Mouse (Mus musculus) heart, embryonic 15.5 days (tissue): Measurements from ENCODE around the gene Yaf2. TPM values are rescaled to one million over a fixed set of nuclear protein-coding genes. Genes with fewer than 3 reads are reported as not detected.

Experiments
- ATAC-seq: fragments of 200-750 bp; cut with Nextera tagmentation; replicated peaks from 2 replicates; pipeline ENCODE4 v1.8.0; 2017; ENCODE audit warnings: low read depth, moderate TSS enrichment; ENCODE audit not compliant: insufficient number of reproducible peaks, insufficient read depth, low FRiP score
- H3K27ac ChIP-seq: fragments of 300-500 bp; sonication (generic); 2 replicates; pipeline ENCODE4 v1.5.1; 2015; ENCODE audit warnings: mild to moderate bottlenecking, inconsistent platforms
- H3K27me3 ChIP-seq: fragments of 300-500 bp; sonication (generic); 2 replicates; pipeline ENCODE4 v1.6.1; 2015; ENCODE audit warnings: inconsistent platforms
- H3K36me3 ChIP-seq: fragments of 300-500 bp; sonication (generic); 2 replicates; pipeline ENCODE4 v1.6.1; 2015; ENCODE audit warnings: mild to moderate bottlenecking, inconsistent platforms
- H3K4me1 ChIP-seq: fragments of 300-500 bp; sonication (generic); replicated peaks from 2 replicates; pipeline ENCODE4 v1.6.1; 2015; ENCODE audit warnings: inconsistent platforms
- H3K4me2 ChIP-seq: fragments of 300-500 bp; sonication (generic); 2 replicates; pipeline ENCODE4 v1.6.1; 2015; ENCODE audit warnings: inconsistent platforms, mild to moderate bottlenecking, moderate library complexity
- H3K4me3 ChIP-seq: fragments of 300-500 bp; sonication (generic); 2 replicates; pipeline ENCODE4 v1.5.1; 2015; ENCODE audit warnings: mild to moderate bottlenecking, inconsistent platforms
- H3K9ac ChIP-seq: fragments of 300-500 bp; sonication (generic); 2 replicates; pipeline ENCODE4 v1.6.1; 2015; ENCODE audit warnings: mild to moderate bottlenecking, inconsistent platforms
- H3K9me3 ChIP-seq: fragments of 300-500 bp; sonication (generic); replicated peaks from 2 replicates; pipeline ENCODE4 v1.6.1; 2016; ENCODE audit warnings: inconsistent platforms
- WGBS: fragments of 180-500 bp; shearing (Covaris S2); methylation state at CpG from one replicate; pipeline ENCODE4 v1.1.7; 2015; ENCODE audit warnings: mixed read lengths; 5-methylcytosine and 5-hydroxymethylcytosine counted together
- polyA plus RNA-seq: library from polyadenylated mRNA; unstranded; fragments of >200 nt; fragmentation: Nextera tagmentation; extraction: Ambion mirVana; gene quantifications from 2 replicates; pipeline ENCODE4 v1.2.1, GENCODE M21; 2015

Gene Yaf2
- polyA plus RNA-seq, 1 experiment from 2014 or later: 74.5 TPM

DNA sequence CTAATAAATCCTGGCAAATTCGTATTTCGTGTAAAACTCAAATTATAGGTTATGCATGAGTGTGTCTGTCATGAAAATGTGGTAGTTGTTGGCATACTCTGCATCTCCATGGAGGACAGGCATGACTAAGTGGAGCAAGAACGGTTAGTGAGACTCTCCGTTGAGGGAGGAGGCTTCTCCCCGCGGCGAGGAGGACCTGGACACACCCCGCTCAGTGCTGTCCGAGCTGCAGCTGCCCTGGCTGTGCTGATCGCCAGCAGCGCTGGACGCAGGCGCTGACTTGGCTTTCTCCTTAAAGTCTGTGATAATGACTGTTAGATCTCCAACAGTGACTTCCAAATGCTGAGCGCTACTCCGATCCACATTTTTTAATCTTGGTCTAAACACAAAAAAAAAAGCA is 51.5 kb downstream of the Yaf2 start:
- H3K27me3 ChIP-seq: no peaks in the 10 kb centered on the region
- H3K36me3 ChIP-seq: peaks cover 7% of the 10 kb centered on the region
- 0 out of 2 replicates have a peak, but pooled peaks cover 3% of the 10 kb centered on the region for H3K4me1 ChIP-seq
- 77% methylated on average over 15 of the region's 15 CpGs for WGBS
- ATAC-seq: no peak
- no peaks in the 10 kb centered on the region for H3K9me3 ChIP-seq
- H3K27ac ChIP-seq: no peak overlapping the region
- no peak overlapping the region for H3K9ac ChIP-seq
- no peak overlapping the region for H3K4me3 ChIP-seq
- H3K4me2 ChIP-seq: no peak overlapping the region

DNA sequence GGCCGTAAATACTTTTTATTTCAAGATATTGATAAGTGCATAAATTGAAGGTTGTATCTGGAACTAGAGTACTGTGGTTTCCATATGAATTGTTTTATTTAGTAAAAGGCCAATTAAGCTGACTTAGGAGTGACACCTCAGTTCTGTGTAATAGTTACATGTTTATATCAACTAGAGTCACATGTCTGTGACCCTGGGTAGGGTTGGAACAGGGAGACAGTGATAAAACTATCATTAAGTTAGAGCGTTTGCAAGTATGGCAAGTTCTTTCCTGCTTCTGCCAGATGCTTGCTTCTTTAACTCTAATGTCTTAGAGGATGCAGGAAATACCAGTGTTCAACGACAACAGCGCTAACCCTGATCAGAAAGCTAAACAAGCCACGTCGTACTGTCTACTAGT is 52.4 kb downstream of the Yaf2 start:
- Histone ChIP-seq H3K27me3 (no peaks in the 10 kb centered on the region), H3K36me3 (peaks cover 7% of the 10 kb centered on the region), H3K4me2 (no peak overlapping the region), H3K27ac (no peak overlapping the region), H3K9me3 (no peaks in the 10 kb centered on the region), H3K9ac (no peak overlapping the region), H3K4me3 (no peak overlapping the region), H3K4me1 (0 out of 2 replicates have a peak, but pooled peaks cover 3% of the 10 kb centered on the region)
- no peak for ATAC-seq
- WGBS: 74% methylated on average over 6 of the region's 6 CpGs

DNA sequence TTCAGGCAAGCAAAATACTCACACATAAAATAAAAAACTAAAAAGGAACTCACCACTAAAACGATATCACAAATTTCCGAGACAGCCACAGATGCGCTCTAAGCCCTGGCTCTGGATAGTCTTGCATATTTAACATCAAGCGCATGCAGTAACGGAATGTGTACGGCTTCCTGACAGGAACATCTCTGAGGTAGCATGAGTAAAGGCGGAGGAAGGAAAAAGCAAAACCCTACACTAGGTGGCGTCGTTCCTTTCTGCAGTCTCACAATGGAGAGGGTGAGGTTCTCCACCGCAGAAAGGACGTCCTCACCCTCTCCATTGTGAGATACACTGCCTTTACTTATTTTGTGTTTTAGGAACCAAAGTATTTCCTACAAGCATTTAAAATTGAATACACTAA is 53.4 kb downstream of the Yaf2 start:
- no peak for ATAC-seq
- Histone ChIP-seq H3K4me1 (0 out of 2 replicates have a peak, but pooled peaks cover 3% of the 10 kb centered on the region), H3K27ac (no peak overlapping the region), H3K9me3 (no peaks in the 10 kb centered on the region), H3K4me2 (no peak overlapping the region), H3K36me3 (peaks cover 7% of the 10 kb centered on the region), H3K4me3 (no peak overlapping the region), H3K9ac (no peak overlapping the region), H3K27me3 (no peaks in the 10 kb centered on the region)
- 69% methylated on average over 11 of the region's 11 CpGs for WGBS

DNA sequence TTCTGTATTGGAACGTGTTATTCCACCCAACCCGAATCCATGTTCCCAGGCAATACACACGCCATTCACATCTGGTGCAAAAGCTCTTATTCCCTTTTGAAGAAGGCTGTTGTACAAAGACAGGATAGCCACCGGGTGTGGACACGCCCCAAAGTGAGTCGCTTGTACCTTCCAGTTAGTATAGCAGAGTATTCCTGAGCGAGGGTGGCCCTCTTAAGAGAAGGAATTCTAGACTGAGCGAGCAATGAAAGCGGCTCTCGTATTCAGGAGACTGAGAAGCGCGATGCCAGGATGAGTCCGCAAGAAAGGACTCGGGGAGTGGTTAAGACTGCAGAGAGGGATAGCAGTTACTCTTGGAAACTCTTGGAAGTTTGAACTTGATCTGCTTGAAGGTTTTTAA is 60.5 kb downstream of the Yaf2 start:
- Histone ChIP-seq H3K36me3 (peaks cover 3% of the 10 kb centered on the region; the same call in 1 of the 2 replicates), H3K4me3 (peak overlapping the region; percentile 85), H3K27ac (peak overlapping the region; percentile 72; the same call in 1 of the 2 replicates), H3K27me3 (no peaks in the 10 kb centered on the region), H3K4me1 (peaks cover 24% of the 10 kb centered on the region), H3K9ac (peak overlapping the region; percentile 47; the same call in 1 of the 2 replicates), H3K9me3 (no peaks in the 10 kb centered on the region), H3K4me2 (peak overlapping the region; percentile 88)
- ATAC-seq: no peak
- 7% methylated on average over 14 of the region's 14 CpGs for WGBS

DNA sequence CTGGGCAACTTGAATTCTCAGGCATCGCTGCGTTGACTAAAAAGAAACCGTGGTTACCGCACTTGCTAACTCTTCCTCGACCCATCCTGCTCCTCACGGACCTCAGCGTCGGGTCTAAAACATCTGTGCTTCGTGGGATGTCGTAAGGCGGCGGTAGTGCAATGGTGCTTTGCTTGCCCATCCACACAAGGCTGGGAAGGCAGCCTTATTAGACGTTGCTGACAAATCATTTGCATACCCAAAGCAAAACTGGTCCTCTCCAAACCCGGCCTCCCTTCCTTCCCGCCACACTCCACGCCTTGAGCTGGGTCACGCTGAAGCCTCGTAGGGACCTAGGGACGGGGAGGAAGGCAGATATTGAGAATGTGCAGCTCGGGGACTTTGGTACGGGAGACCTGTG is 61.1 kb downstream of the Yaf2 start:
- no peaks in the 10 kb centered on the region for H3K27me3 ChIP-seq
- H3K27ac ChIP-seq: peak overlapping the region; percentile 72
- H3K4me3 ChIP-seq: peak overlapping the region; percentile 85
- peak; percentile 25 for ATAC-seq
- peaks cover 2% of the 10 kb centered on the region; the same call in 1 of the 2 replicates for H3K36me3 ChIP-seq
- H3K4me1 ChIP-seq: peaks cover 24% of the 10 kb centered on the region
- no peaks in the 10 kb centered on the region for H3K9me3 ChIP-seq
- WGBS: 0% methylated on average over 21 of the region's 21 CpGs
- peak overlapping the region; percentile 88 for H3K4me2 ChIP-seq
- H3K9ac ChIP-seq: peak overlapping the region; percentile 47

DNA sequence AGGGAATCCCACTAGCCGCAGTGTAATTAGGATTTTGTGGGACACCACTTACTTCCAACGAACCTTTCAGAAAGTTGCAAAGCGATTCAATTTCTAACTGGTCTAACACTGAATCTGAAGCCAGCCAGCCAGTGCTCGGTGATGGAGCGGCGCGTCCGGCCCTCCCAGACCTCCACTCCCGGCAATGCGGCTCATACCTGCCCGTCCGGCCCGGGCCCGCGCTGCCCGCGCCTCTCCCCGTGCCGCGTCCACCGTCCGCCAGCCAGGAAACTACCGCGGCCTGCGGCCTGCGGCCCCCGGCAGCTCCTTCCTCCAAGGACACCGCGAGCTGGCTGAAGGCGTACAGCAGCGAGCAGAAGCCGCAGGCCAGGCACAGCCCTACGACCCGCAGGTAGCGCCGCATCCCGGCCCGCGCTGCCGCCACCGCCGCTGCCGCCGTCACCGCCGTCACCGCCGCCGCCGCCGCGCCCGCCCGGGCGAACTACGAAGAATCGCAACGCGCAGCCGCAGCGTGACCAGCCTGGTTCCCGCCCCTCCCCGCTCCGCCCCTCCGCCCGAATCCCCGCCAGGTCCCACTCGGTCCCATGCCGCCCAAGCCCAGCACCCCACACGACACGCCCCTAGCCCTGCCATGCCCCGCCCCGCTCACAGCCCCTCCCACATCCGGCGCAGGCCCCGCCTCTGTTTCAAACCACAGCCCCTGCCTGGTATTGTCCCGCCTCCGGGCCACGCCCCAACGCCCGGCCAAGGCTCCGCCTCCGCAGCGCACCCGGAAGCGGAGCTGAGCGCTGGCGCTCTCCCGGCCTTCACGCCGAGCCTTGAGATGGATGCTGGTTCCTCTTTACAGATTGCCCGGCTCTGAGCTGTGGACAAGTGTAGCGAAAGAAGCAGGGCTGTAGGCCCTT is 61.8 kb downstream of the Yaf2 start, which contains the start of gene Gxylt1:
Gene Gxylt1 (minus strand): TSS at position 501 of the 905 bp plus-strand sequence.
- peak within 1 kb of the TSS; percentile 91 for H3K27ac ChIP-seq
- peak within 1 kb of the TSS; percentile 88 for H3K4me2 ChIP-seq
- no peaks in the 10 kb centered on the region for H3K9me3 ChIP-seq
- peak within 1 kb of the TSS; percentile 85 for H3K4me3 ChIP-seq
- no peaks in the 10 kb centered on the region for H3K27me3 ChIP-seq
- peak within 1 kb of the TSS; percentile 88 for H3K9ac ChIP-seq
- no peaks in the 10 kb centered on the region for H3K36me3 ChIP-seq
- peak; percentile 99 for ATAC-seq
- WGBS: under 1% methylated on average over 85 of the region's 93 CpGs
- peaks cover 24% of the 10 kb centered on the region for H3K4me1 ChIP-seq

DNA sequence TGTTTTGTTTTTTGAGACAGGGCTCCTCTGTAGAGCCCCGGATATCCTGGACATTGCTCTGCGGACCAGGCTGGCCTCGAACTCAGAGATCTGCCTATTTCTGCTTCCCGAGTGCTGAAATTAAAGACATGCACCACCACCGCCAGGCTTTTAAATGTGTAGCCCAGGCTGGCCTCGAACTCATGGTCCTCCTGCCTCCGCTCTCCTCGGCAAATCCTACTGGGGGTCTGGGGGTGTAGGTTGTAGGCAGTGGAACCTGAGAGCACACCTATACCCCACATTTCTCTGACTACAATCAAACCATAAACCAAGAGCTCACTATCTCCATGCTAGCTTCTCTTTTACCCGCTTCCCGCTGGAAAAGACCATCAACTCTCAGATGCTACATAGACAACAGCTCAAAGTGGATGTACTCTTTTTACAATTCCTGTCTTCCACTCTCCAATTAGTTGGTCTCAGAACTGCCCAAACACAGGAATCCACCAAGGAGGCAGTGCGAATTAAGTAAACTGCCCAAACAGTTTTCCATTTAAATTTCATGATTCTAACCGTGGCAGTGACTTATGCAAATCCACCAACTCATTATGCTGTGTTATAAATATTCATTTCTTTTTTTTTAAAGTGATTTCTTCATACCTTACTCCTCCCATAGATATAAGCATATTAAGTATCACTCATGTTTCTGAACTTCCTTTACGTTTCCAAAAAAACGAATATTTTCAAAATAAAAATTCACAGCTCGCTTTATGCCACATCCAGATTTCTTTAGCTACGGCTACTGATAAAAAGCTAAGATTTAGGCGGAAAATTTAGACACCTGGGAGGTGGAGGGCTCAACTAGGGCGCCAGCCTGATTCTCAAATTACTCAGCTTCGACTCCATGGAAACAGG is 62.7 kb downstream of the Yaf2 start:
- Histone ChIP-seq H3K4me2 (peak overlapping the region; percentile 88), H3K4me3 (peak overlapping the region; percentile 85)
- ATAC-seq: no peak

DNA sequence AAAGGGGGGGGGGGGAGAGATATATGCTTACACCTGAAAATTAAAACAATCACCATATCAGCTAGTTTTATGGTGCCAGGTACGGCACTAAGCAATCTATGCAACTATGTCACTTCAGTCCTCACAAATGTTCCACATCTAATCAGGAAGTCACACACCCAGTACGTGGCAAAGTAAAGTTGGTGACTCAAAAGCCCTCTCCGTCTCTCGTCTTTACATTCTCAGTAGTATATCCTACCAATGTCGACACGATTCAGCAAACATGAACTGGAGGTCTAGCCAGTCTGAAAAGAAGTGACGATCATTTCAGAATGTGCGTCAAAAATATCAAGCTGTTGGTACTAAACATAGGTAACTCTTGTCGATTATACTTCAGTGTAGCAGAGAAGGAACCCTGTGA is 63.8 kb downstream of the Yaf2 start:
- H3K4me3 ChIP-seq: no peak overlapping the region
- WGBS: 67% methylated on average over 9 of the region's 9 CpGs
- no peaks in the 10 kb centered on the region for H3K27me3 ChIP-seq
- H3K27ac ChIP-seq: no peak overlapping the region
- no peak overlapping the region for H3K9ac ChIP-seq
- no peak for ATAC-seq
- H3K9me3 ChIP-seq: no peaks in the 10 kb centered on the region
- H3K4me1 ChIP-seq: peaks cover 24% of the 10 kb centered on the region
- no peaks in the 10 kb centered on the region for H3K36me3 ChIP-seq
- peak overlapping the region; percentile 88; the same call in 1 of the 2 replicates for H3K4me2 ChIP-seq

More for the DNA sequence above, 62.7 kb downstream of the Yaf2 start:
- Histone ChIP-seq H3K27ac (peak overlapping the region; percentile 91), H3K36me3 (no peaks in the 10 kb centered on the region), H3K9ac (peak overlapping the region; percentile 88), H3K4me1 (peaks cover 24% of the 10 kb centered on the region), H3K27me3 (no peaks in the 10 kb centered on the region), H3K9me3 (no peaks in the 10 kb centered on the region)
- WGBS: 38% methylated on average over 19 of the region's 19 CpGs

DNA sequence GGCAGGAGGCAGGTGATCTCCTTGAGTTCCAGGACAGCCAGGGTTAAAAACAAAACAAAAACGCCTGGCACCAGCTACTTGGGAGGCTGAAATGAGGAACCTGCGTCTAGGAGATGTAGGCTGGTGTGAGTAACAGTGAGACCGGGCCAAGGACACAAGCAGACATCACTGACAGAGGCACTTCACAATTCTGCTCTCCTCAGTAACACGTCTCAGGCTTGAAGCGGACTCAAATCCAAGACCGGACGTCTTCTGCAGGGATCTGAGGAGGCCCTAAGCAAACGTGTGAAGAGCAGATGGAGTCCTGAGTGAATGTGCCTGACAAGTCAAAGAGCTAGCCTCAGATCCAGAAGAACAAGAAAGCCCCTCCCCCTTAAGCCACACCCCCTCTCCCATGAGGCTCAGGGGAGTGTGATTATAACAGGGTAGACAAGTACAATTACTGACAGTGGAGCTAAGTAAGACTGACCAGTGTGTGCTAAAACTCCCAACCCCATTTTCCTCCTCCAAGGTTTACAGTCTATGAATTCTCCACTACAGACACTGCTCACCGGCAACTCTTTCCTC is 66.4 kb downstream of the Yaf2 start:
- Histone ChIP-seq H3K4me3 (no peak overlapping the region), H3K27me3 (no peaks in the 10 kb centered on the region), H3K9ac (no peak overlapping the region), H3K9me3 (no peaks in the 10 kb centered on the region), H3K4me2 (no peak overlapping the region), H3K27ac (no peak overlapping the region), H3K4me1 (peaks cover 25% of the 10 kb centered on the region), H3K36me3 (no peaks in the 10 kb centered on the region)
- no peak for ATAC-seq
- 64% methylated on average over 9 of the region's 9 CpGs for WGBS

DNA sequence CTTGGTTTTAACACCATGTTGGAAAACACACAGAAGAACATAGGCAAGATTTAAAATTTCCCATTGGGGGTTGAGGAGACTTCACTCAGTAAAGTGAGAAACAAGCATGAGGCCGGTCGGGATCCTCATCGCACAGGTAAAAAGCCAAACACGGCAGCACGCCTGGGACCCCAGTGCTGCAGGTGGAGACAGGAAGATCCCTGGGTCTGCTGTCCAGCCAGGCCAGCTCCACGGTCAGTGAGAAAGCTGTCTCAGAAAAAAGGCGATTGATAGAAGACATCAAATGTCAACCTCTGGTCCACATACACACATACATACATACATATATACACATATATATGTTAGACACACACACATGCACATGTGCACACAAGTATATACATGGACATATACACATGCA is 67.2 kb downstream of the Yaf2 start:
- Histone ChIP-seq H3K27ac (no peak overlapping the region), H3K27me3 (no peaks in the 10 kb centered on the region), H3K9me3 (no peaks in the 10 kb centered on the region), H3K36me3 (no peaks in the 10 kb centered on the region), H3K9ac (no peak overlapping the region), H3K4me1 (peaks cover 28% of the 10 kb centered on the region), H3K4me3 (no peak overlapping the region), H3K4me2 (no peak overlapping the region)
- 95% methylated on average over 7 of the region's 7 CpGs for WGBS
- no peak for ATAC-seq

DNA sequence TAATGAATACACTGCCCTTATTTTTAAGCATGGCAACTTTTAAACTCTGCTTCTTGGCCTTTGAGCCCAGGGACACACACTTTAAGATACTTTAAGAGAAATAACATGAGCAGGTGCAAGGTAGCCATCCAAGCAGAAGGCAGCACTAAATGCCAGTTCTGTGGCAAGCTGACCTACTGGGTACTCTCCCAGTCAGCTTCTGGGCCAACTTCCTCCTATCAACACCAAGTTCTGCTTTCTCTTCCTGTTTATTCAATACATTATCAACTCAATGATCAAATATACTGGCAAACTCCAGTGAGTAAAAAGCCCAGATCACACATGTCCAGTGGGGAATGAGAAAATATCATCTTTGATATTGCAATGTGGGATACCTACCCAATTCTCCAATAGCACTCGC is 68.7 kb downstream of the Yaf2 start:
- ATAC-seq: no peak
- Histone ChIP-seq H3K27me3 (no peaks in the 10 kb centered on the region), H3K36me3 (no peaks in the 10 kb centered on the region), H3K4me2 (no peak overlapping the region), H3K9me3 (no peaks in the 10 kb centered on the region), H3K27ac (no peak overlapping the region), H3K9ac (no peak overlapping the region), H3K4me1 (peaks cover 22% of the 10 kb centered on the region), H3K4me3 (no peak overlapping the region)
- 93% methylated on average over 1 of the region's 1 CpGs for WGBS
